Mouse (Mus musculus) megakaryocyte progenitor cell, adult 5-6 weeks (primary cell): ENCODE results near the gene Tmem38b. TPM values are rescaled to one million over a fixed set of nuclear protein-coding genes. Genes with fewer than 3 reads are reported as not detected.

Experiments used
- ATAC-seq: replicated peaks from 2 replicates; pipeline ENCODE4 v1.8.0; 2016; ENCODE audit warnings: mild to moderate bottlenecking, moderate TSS enrichment, inconsistent platforms; ENCODE audit not compliant: poor library complexity
- total RNA-seq, 2 experiments: library from RNA; stranded (forward) in 1 of 2; stranded (reverse) in 1 of 2; fragments of 157-497, 149-512 nt in 1 of 2; fragments of 200-1000 nt in 1 of 2; gene quantifications; 2 replicates each; pipeline versions ENCODE4 v1.2.3 to v1.2.4; 2015 to 2017

Tmem38b gene
- total RNA-seq, 2 experiments from 2014 or later, result 14.3 to 25.2 TPM

DNA sequence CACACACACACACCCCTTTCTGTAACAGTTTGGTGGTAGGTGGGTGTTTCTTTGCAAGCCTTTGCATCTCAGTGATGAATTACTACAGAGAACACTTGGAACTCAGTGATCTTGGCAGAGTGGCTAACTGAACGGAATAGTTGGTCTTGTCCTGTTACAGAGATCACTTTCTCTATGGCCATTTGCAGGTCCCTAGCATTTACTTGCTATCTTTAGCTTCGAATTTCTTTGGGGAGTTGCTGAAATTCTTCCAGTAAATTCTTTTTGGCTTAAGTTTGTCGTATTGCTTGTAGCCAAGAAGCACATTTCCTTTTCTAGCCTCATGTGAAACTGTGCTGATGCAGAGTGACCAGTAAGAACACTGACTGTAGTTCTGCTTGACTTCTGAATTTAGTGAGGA is 3.1 kb downstream of the Tmem38b start:
- no peak for ATAC-seq

- ATAC-seq, result no peak
Measured at GRCm38 (mm10) chr4:53830016-53830415, 4.2 kb downstream of the Tmem38b start.

GRCm38 (mm10) chr4:53830579-53830978 is 4.7 kb downstream of the Tmem38b start:
- ATAC-seq, result peak; percentile 54

GRCm38 (mm10) chr4:53832321-53832720 is 6.5 kb downstream of the Tmem38b start:
- peak; percentile 89 for ATAC-seq

- no peak for ATAC-seq
Measured at GRCm38 (mm10) chr4:53836978-53837377, 11.1 kb downstream of the Tmem38b start.

GRCm38 (mm10) chr4:53840158-53840870 is 14.5 kb downstream of the Tmem38b start:
- no peak for ATAC-seq

- no peak for ATAC-seq
Measured at GRCm38 (mm10) chr4:53843553-53843952, 17.7 kb downstream of the Tmem38b start.

DNA sequence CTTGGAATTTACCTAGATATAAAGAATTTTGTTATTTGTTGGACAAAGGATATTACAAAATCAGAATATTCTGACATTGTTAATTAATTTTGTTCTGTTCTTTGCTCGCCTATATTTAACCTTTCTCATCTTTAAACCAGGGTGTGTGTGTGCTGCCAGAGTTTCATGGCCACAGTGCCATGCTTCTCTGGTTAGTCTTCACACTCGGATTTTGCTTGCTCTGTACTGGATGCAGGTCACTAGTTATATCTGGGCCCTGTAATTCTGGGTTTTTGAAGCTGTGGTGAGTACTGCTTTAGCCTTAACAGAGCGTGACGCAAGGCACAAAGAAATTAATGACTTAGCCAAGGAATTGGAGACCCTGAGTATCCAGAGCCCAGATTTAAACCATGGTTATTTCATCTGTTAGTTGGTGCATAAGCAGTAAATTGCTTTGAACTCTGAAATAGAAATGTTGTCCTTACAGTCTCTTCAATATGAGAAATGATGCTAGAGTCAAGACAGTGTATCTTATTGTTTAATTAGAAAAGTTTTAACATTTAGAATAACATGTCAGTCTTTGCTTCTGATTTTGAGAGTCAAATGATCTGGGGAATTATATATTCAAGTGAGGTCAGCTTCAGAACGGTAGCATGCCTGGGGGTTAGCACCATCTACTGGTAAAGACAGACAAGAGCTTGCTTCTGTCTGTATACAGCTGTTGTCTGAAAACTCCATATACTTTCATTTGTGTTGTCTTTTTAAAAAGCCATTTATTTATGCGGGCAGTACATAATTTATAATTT is 19.2 kb downstream of the Tmem38b start:
- peak; percentile 84 for ATAC-seq

DNA sequence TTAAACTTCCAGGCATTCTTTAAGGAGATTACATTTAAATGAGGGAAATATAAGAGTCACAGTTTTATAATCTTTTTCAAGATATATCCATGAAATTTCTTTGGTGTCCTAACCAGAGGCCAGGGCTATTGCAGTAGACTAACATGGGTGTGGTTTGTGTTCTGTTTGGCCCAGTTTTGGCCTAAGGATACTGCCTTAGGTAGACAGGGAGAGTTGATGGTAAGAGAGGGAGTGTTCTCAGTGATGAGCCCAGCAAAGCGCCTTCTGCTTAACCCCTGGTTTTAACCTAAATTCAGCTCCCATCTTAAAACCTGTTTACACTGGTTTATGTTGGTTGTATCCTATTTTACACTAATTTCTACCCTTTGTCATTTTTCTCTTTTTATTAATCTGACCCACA is 19.8 kb downstream of the Tmem38b start:
- no peak for ATAC-seq

- ATAC-seq, result no peak
Measured at GRCm38 (mm10) chr4:53846326-53846725, 20.5 kb downstream of the Tmem38b start.

- ATAC-seq, result no peak
Measured at GRCm38 (mm10) chr4:53847541-53847940, 21.7 kb downstream of the Tmem38b start.

GRCm38 (mm10) chr4:53848308-53848707 is 22.5 kb downstream of the Tmem38b start:
- ATAC-seq, result no peak

- no peak for ATAC-seq
Measured at GRCm38 (mm10) chr4:53848816-53849215, 23.0 kb downstream of the Tmem38b start.

DNA sequence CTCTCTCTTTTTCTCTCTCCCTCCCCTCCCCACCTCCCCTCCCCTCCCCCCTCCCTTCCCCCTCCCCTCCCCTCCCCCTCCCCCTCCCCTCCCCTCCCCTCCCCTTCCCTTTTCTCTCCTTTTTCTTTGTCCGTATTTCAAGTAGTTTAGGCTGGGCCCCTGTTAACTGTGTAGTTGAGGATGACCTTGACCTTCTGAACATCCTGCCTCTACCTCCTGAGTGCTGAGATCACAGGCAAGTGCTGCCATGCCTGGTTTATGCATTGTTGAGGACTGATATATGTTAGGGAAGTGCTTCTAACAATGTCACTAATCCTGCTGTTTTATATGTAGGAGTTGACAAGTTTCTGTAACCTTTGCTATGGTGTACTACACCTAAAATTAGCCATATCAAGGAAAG is 24.0 kb downstream of the Tmem38b start:
- no peak for ATAC-seq

DNA sequence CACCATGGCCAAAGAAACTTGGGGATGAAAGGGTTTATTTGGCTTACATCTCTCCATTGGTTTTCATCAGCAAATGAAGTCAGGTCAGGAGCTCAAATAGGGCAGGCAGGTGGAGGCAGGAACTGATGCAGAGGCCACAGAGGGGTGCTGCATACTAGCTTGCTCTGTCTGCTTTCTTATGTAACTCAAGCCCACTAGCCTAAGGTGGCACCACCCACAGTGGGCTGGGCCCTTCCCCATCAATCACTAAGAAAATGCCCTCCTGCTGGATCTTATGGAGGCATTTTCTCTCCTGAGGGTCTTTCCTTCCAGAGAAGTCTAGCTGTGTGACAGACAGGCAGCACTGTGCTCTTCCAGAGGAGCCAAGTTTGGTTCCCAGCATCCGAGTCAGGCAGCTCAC is 27.5 kb downstream of the Tmem38b start:
- ATAC-seq, result no peak

- peak; percentile 97 for ATAC-seq
Measured at GRCm38 (mm10) chr4:53859944-53860343, 34.1 kb downstream of the Tmem38b start.

- ATAC-seq, result no peak
Measured at GRCm38 (mm10) chr4:53862101-53862500, 36.3 kb downstream of the Tmem38b start.

- ATAC-seq, result no peak
Measured at GRCm38 (mm10) chr4:53864098-53864820, 38.4 kb downstream of the Tmem38b start.

DNA sequence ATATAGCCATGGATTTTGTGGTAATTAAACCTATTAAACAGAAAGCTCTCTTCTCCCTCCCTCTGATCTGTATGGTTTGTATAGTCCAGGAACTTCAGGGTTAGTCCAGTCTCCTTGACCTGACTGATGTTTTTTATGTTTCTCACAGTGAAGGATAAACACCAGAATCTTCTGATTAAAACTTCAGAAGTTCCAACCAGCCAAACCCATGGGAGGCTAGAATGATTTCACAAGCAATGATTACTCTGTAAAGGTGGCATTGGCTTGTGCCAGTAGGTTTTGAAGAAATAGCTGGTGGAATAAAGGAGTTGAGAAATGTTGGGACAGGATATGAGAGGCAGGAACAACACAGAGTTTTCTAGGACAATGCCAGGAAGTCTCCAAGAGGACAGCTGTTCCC is 40.6 kb downstream of the Tmem38b start:
- no peak for ATAC-seq

GRCm38 (mm10) chr4:53878542-53879417 is 52.9 kb downstream of the Tmem38b start:
- ATAC-seq, result no peak
